Mouse (Mus musculus) forebrain, embryonic 15.5 days (tissue): ENCODE measurements around the gene Serpina3m. TPM values are rescaled to one million over a fixed set of nuclear protein-coding genes. Genes with fewer than 3 reads are reported as not detected.
"Not testable (repeated sequence)": the region's sequence is repeated elsewhere in the genome, so short reads cannot be mapped to it uniquely, and the experiment has no call there.

Experiments used
- ATAC-seq: fragments of 200-750 bp; cut with Nextera tagmentation; replicated peaks from 2 replicates; pipeline ENCODE4 v1.8.0; 2017; ENCODE audit warnings: mild to moderate bottlenecking, moderate TSS enrichment, moderate library complexity
- H3K27ac ChIP-seq: fragments of 300-500 bp; sonication (generic); replicated peaks from 2 replicates; pipeline ENCODE4 v1.5.1; 2015; ENCODE audit warnings: mild to moderate bottlenecking, inconsistent platforms
- H3K27me3 ChIP-seq: fragments of 300-500 bp; sonication (generic); 2 replicates; pipeline ENCODE4 v1.6.1; 2015; ENCODE audit warnings: inconsistent platforms
- H3K36me3 ChIP-seq: fragments of 300-500 bp; sonication (generic); 2 replicates; pipeline ENCODE4 v1.6.1; 2015; ENCODE audit warnings: mild to moderate bottlenecking, inconsistent platforms
- H3K4me1 ChIP-seq: fragments of 300-500 bp; sonication (generic); 2 replicates; pipeline ENCODE4 v1.6.1; 2015; ENCODE audit warnings: inconsistent platforms
- H3K4me2 ChIP-seq: fragments of 300-500 bp; sonication (generic); replicated peaks from 2 replicates; pipeline ENCODE4 v1.6.1; 2015; ENCODE audit warnings: mild to moderate bottlenecking, inconsistent platforms
- H3K4me3 ChIP-seq: fragments of 300-500 bp; sonication (generic); 2 replicates; pipeline ENCODE4 v1.5.1; 2015; ENCODE audit warnings: mild to moderate bottlenecking, inconsistent platforms
- H3K9ac ChIP-seq: fragments of 300-500 bp; sonication (generic); replicated peaks from 2 replicates; pipeline ENCODE4 v1.6.1; 2015; ENCODE audit warnings: mild to moderate bottlenecking, inconsistent platforms
- H3K9me3 ChIP-seq: fragments of 300-500 bp; sonication (generic); 2 replicates; pipeline ENCODE4 v1.6.1; 2016; ENCODE audit warnings: inconsistent platforms
- WGBS: fragments of 180-500 bp; shearing (Covaris S2); methylation state at CpG from one replicate; pipeline ENCODE4 v1.1.7; 2015; ENCODE audit warnings: mixed read lengths; 5-methylcytosine and 5-hydroxymethylcytosine counted together
- polyA plus RNA-seq: library from polyadenylated mRNA; unstranded; fragments of >200 nt; fragmentation: Nextera tagmentation; extraction: Ambion mirVana; gene quantifications from 2 replicates; pipeline ENCODE4 v1.2.1, GENCODE M21; 2015

The Serpina3m gene
- polyA plus RNA-seq, 1 experiment from 2014 or later, result not detected

- Histone ChIP-seq H3K4me2 (no peak overlapping the region), H3K9me3 (no peaks in the 10 kb centered on the region), H3K27me3 (no peaks in the 10 kb centered on the region), H3K9ac (no peak overlapping the region), H3K4me3 (no peak overlapping the region), H3K27ac (no peak overlapping the region), H3K36me3 (no peaks in the 10 kb centered on the region), H3K4me1 (no peaks in the 10 kb centered on the region)
- ATAC-seq, result no peak
- WGBS, result 80% methylated on average over 2 of the region's 2 CpGs
Measured at GRCm38 (mm10) chr12:104347091-104347490, 8.8 kb downstream of the Serpina3m start.

- H3K9ac ChIP-seq, H3K36me3 ChIP-seq, H3K27me3 ChIP-seq, H3K9me3 ChIP-seq, H3K4me3 ChIP-seq, H3K27ac ChIP-seq, ATAC-seq, H3K4me2 ChIP-seq, H3K4me1 ChIP-seq: not testable (repeated sequence)
- WGBS, result 36% methylated on average over 3 of the region's 3 CpGs
Measured at GRCm38 (mm10) chr12:104351812-104352211, 13.5 kb downstream of the Serpina3m start.

GRCm38 (mm10) chr12:104356006-104356405, 17.7 kb downstream of the Serpina3m start:
- Histone ChIP-seq H3K4me3 (no peak overlapping the region), H3K27me3 (no peaks in the 10 kb centered on the region), H3K4me1 (no peaks in the 10 kb centered on the region), H3K27ac (no peak overlapping the region), H3K9ac (no peak overlapping the region), H3K4me2 (no peak overlapping the region), H3K9me3 (no peaks in the 10 kb centered on the region), H3K36me3 (no peaks in the 10 kb centered on the region)
- no peak for ATAC-seq
- WGBS, result 83% methylated on average over 3 of the region's 3 CpGs

- Histone ChIP-seq H3K27ac (no peak overlapping the region), H3K27me3 (no peaks in the 10 kb centered on the region), H3K9ac (no peak overlapping the region), H3K4me3 (no peak overlapping the region), H3K9me3 (no peaks in the 10 kb centered on the region), H3K4me2 (no peak overlapping the region), H3K4me1 (no peaks in the 10 kb centered on the region), H3K36me3 (no peaks in the 10 kb centered on the region)
- no peak for ATAC-seq
- WGBS, result 85% methylated on average over 3 of the region's 3 CpGs
Measured at GRCm38 (mm10) chr12:104369986-104370385, 31.7 kb downstream of the Serpina3m start.

GRCm38 (mm10) chr12:104377179-104377578, 38.9 kb downstream of the Serpina3m start:
- H3K4me3 ChIP-seq, H3K9ac ChIP-seq, H3K27me3 ChIP-seq, H3K4me2 ChIP-seq, H3K36me3 ChIP-seq, H3K9me3 ChIP-seq, H3K27ac ChIP-seq, ATAC-seq, H3K4me1 ChIP-seq: not testable (repeated sequence)
- 80% methylated on average over 5 of the region's 5 CpGs for WGBS

- H3K27ac ChIP-seq, H3K27me3 ChIP-seq, H3K9me3 ChIP-seq, H3K4me3 ChIP-seq, ATAC-seq, H3K9ac ChIP-seq, H3K4me2 ChIP-seq, H3K4me1 ChIP-seq, H3K36me3 ChIP-seq: not testable (repeated sequence)
- WGBS, result 81% methylated on average over 2 of the region's 2 CpGs
Measured at GRCm38 (mm10) chr12:104378351-104378750, 40.1 kb downstream of the Serpina3m start.

- ATAC-seq, H3K9ac ChIP-seq: not testable (repeated sequence)
Measured at GRCm38 (mm10) chr12:104378815-104379214, 40.5 kb downstream of the Serpina3m start.

GRCm38 (mm10) chr12:104379856-104380255, 41.6 kb downstream of the Serpina3m start:
- Histone ChIP-seq H3K9ac (no peak overlapping the region), H3K27me3 (no peaks in the 10 kb centered on the region), H3K9me3 (no peaks in the 10 kb centered on the region), H3K36me3 (no peaks in the 10 kb centered on the region), H3K4me3 (no peak overlapping the region), H3K4me1 (no peaks in the 10 kb centered on the region), H3K4me2 (no peak overlapping the region), H3K27ac (no peak overlapping the region)
- no peak for ATAC-seq
- WGBS, result 95% methylated on average over 11 of the region's 11 CpGs

More at GRCm38 (mm10) chr12:104378815-104379214, 40.5 kb downstream of the Serpina3m start:
- not testable (repeated sequence) for H3K36me3 ChIP-seq, H3K27ac ChIP-seq, H3K4me3 ChIP-seq, H3K4me2 ChIP-seq, H3K27me3 ChIP-seq, H3K9me3 ChIP-seq, H3K4me1 ChIP-seq
- WGBS, result 46% methylated on average over 5 of the region's 5 CpGs

GRCm38 (mm10) chr12:104381071-104381604, 42.9 kb downstream of the Serpina3m start:
- H3K4me2 ChIP-seq, H3K9ac ChIP-seq, H3K27ac ChIP-seq, ATAC-seq, H3K4me1 ChIP-seq, H3K9me3 ChIP-seq, H3K36me3 ChIP-seq, H3K4me3 ChIP-seq, H3K27me3 ChIP-seq: not testable (repeated sequence)
- WGBS, result 92% methylated on average over 8 of the region's 8 CpGs

- not testable (repeated sequence) for H3K4me3 ChIP-seq, H3K4me1 ChIP-seq, H3K9me3 ChIP-seq, ATAC-seq, H3K36me3 ChIP-seq, H3K9ac ChIP-seq, H3K4me2 ChIP-seq, H3K27ac ChIP-seq, H3K27me3 ChIP-seq
Measured at GRCm38 (mm10) chr12:104385987-104386386, 47.7 kb downstream of the Serpina3m start.

GRCm38 (mm10) chr12:104386878-104387277, 48.6 kb downstream of the Serpina3m start:
- H3K9me3 ChIP-seq, H3K36me3 ChIP-seq, H3K27me3 ChIP-seq, H3K9ac ChIP-seq, H3K4me3 ChIP-seq, ATAC-seq, H3K4me1 ChIP-seq, H3K27ac ChIP-seq, H3K4me2 ChIP-seq: not testable (repeated sequence)
- WGBS, result 62% methylated on average over 2 of the region's 2 CpGs

- Histone ChIP-seq H3K9ac (no peak overlapping the region), H3K4me2 (no peak overlapping the region), H3K4me1 (no peaks in the 10 kb centered on the region), H3K27ac (no peak overlapping the region), H3K9me3 (no peaks in the 10 kb centered on the region), H3K4me3 (no peak overlapping the region), H3K36me3 (no peaks in the 10 kb centered on the region), H3K27me3 (no peaks in the 10 kb centered on the region)
- ATAC-seq, result no peak
Measured at GRCm38 (mm10) chr12:104388477-104388876, 50.2 kb downstream of the Serpina3m start.

GRCm38 (mm10) chr12:104391057-104391456, 52.8 kb downstream of the Serpina3m start:
- H3K36me3 ChIP-seq, H3K9ac ChIP-seq, H3K9me3 ChIP-seq, H3K27me3 ChIP-seq, H3K4me3 ChIP-seq, ATAC-seq, H3K27ac ChIP-seq, H3K4me2 ChIP-seq, H3K4me1 ChIP-seq: not testable (repeated sequence)
- WGBS, result 74% methylated on average over 2 of the region's 2 CpGs
